Mouse (Mus musculus) E14TG2a.4 (cell line): ENCODE measurements around the gene Mvp.

Experiments used
- CTCF ChIP-seq: conservative IDR thresholded peaks from 2 replicates; pipeline ENCODE4 v1.5.1; 2014; ENCODE audit warnings: low read length
- NANOG ChIP-seq: IDR thresholded peaks from 2 replicates; pipeline ENCODE4 v1.6.1; 2014; ENCODE audit warnings: borderline replicate concordance, low read length, mixed read lengths

- TF ChIP-seq CTCF (no peak), NANOG (no peak)
Measured at GRCm38 (mm10) chr7:127016081-127016480, 1.7 kb upstream of the Mvp start.
